Mouse (Mus musculus): ENCODE measurements at regions not wholly inside any gene's neighbourhood (a gene's known extent, or its start where the extent isn't known, plus 50 kb on each side); places are given as distances from the start of the nearest gene placed in this dataset.

DNA sequence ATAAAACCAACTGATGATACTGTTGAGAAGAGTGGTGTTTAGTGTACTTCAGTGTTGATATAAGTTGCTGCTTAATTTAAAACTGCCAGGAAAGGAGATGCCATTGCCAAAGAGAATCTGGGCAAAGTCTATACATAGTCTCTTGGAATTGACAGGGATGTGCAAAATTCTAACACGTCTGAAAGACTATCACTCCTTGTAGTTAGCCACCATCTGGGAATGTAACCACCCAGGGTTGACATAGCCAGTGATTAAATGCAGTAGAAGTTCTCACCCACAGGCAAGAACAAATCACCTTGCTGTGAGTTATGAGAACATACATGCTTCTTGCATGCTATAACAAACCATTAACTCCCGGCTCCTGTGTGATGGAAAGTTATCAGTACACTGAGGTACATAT lies 180.2 kb upstream of the Sel1l start:
- 64% methylated on average over 2 of the region's 2 CpGs for WGBS (ENCODE audit: insufficient replicate concordance)
- Histone ChIP-seq H3K27ac (ENCODE audit: low read depth, low read length) (no peak overlapping the region), H3K9me3 (replicated peaks; ENCODE audit: control insufficient read depth, low read length) (no peaks in the 10 kb centered on the region), H3K9ac (ENCODE audit: low read depth, low read length) (no peak overlapping the region), H3K27me3 (ENCODE audit: control insufficient read depth, insufficient read depth, low read length) (no peaks in the 10 kb centered on the region), H3K4me3 (ENCODE audit: low read depth, low read length) (no peak overlapping the region), H3K4me2 (no peak overlapping the region), H3K4me1 (ENCODE audit: control insufficient read depth, insufficient read depth, low read length) (no peaks in the 10 kb centered on the region), H3K36me3 (ENCODE audit: control insufficient read depth, insufficient read depth, low read length) (no peaks in the 10 kb centered on the region)
- ATAC-seq (replicated peaks; ENCODE audit: insufficient number of reproducible peaks, low FRiP score, low TSS enrichment): no peak

DNA sequence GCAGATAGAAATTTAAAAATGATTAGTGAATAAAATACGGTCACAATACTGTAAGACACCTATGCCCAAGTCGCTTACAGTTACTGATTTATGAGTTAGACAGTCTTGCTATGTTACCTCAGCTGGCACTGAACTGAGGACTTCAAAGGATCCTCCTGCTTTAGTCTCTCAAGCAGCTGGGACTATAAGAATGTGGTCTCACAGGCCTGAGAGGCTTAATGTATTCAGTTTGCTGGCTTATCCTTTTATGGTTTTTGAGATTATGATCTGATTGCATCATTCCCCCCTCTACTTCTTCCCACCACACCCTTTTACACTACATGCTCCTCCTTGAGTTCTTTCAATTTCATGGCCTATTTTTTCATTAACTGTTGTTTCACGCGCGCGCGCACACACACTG lies 179.4 kb upstream of the Sel1l start:
- no peaks in the 10 kb centered on the region for H3K4me1 ChIP-seq (ENCODE audit: control insufficient read depth, insufficient read depth, low read length)
- 90% methylated on average over 7 of the region's 7 CpGs for WGBS (ENCODE audit: insufficient replicate concordance)
- H3K4me3 ChIP-seq (ENCODE audit: low read depth, low read length): no peak overlapping the region
- H3K27ac ChIP-seq (ENCODE audit: low read depth, low read length): no peak overlapping the region
- H3K36me3 ChIP-seq (ENCODE audit: control insufficient read depth, insufficient read depth, low read length): no peaks in the 10 kb centered on the region
- no peak for ATAC-seq (replicated peaks; ENCODE audit: insufficient number of reproducible peaks, low FRiP score, low TSS enrichment)
- H3K9ac ChIP-seq (ENCODE audit: low read depth, low read length): no peak overlapping the region
- H3K9me3 ChIP-seq (replicated peaks; ENCODE audit: control insufficient read depth, low read length): no peaks in the 10 kb centered on the region
- no peak overlapping the region for H3K4me2 ChIP-seq
- no peaks in the 10 kb centered on the region for H3K27me3 ChIP-seq (ENCODE audit: control insufficient read depth, insufficient read depth, low read length)

DNA sequence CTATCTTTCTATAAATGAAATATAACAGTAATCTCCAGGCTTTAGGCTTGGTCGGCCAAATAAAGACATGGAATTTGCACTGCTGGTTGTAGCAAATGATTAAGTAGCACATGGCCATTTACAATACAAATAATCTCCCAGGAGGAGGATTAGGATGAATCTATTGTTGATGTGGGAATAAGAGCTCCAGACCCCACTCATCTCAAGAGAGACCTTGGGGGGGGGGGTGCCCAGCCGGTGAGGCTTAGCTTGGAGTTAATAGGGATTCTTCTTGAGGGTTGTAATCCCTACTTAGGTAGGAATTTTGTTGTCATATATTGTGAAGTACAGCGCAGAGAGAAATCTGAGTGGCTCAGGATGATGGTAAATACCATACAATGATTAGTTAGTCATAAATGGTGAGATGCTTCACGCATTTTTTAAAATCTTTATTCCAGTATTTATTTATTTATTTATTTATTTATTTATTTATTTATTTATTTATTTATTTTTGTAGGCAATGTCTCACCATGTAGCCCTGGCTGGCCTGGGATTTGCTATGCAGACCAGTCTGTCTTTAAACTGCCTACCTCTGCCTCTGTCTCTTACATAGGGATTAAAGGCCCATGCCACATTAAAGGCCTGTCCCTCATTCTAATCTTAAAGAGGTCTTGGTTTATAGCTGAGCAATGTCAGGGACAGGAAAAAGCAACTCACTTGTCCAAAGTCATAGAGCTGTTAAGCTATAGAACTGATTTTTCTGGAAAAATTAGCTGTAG lies 175.7 kb upstream of the Sel1l start:
- no peak overlapping the region for H3K27ac ChIP-seq (ENCODE audit: low read depth, low read length)
- H3K4me3 ChIP-seq (ENCODE audit: low read depth, low read length): no peak overlapping the region
- no peak for ATAC-seq (replicated peaks; ENCODE audit: insufficient number of reproducible peaks, low FRiP score, low TSS enrichment)
- H3K36me3 ChIP-seq (ENCODE audit: control insufficient read depth, insufficient read depth, low read length): no peaks in the 10 kb centered on the region
- no peaks in the 10 kb centered on the region for H3K27me3 ChIP-seq (ENCODE audit: control insufficient read depth, insufficient read depth, low read length)
- no peak overlapping the region for H3K4me2 ChIP-seq
- H3K9ac ChIP-seq (ENCODE audit: low read depth, low read length): no peak overlapping the region
- H3K4me1 ChIP-seq (ENCODE audit: control insufficient read depth, insufficient read depth, low read length): no peaks in the 10 kb centered on the region
- H3K9me3 ChIP-seq (replicated peaks; ENCODE audit: control insufficient read depth, low read length): no peaks in the 10 kb centered on the region
- 83% methylated on average over 4 of the region's 4 CpGs for WGBS (ENCODE audit: insufficient replicate concordance)

DNA sequence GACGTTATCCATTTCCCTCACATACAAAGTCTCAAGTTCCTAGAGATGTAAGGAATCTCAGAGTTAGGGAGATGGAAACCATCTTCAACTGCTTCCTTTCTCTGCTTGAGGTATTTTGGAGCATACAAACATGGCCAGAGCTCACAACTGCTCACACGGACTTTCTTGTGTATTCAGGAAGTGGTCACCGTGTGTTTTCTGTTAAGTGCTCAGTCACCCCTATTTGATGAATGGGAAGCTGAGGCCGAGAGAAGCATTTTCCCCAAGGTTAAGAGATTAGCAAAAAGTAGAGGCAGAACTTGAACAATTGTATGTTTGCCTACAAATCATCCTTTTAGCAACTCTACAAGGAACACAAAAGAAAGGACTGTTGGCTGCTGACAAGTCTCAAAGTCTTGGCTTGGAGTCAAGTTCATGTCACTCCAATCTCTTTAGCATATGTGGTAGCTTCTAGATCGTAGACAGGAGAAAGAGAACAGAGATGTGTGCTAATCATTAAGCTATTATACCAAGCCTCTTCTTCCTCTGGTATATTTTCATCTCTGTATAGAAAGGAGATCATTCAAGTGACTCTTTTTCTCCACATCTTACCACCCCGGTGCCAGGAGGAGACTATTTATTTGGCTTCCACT lies 170.8 kb upstream of the Sel1l start:
- Histone ChIP-seq H3K9me3 (replicated peaks; ENCODE audit: control insufficient read depth, low read length) (no peaks in the 10 kb centered on the region), H3K27me3 (ENCODE audit: control insufficient read depth, insufficient read depth, low read length) (no peaks in the 10 kb centered on the region), H3K4me1 (ENCODE audit: control insufficient read depth, insufficient read depth, low read length) (no peaks in the 10 kb centered on the region), H3K9ac (ENCODE audit: low read depth, low read length) (no peak overlapping the region), H3K4me2 (no peak overlapping the region), H3K27ac (ENCODE audit: low read depth, low read length) (no peak overlapping the region), H3K4me3 (ENCODE audit: low read depth, low read length) (no peak overlapping the region), H3K36me3 (ENCODE audit: control insufficient read depth, insufficient read depth, low read length) (no peaks in the 10 kb centered on the region)
- ATAC-seq (replicated peaks; ENCODE audit: insufficient number of reproducible peaks, low FRiP score, low TSS enrichment): no peak
- 54% methylated on average over 6 of the region's 6 CpGs for whole genome bisulfite sequencing (ENCODE audit: insufficient replicate concordance)

DNA sequence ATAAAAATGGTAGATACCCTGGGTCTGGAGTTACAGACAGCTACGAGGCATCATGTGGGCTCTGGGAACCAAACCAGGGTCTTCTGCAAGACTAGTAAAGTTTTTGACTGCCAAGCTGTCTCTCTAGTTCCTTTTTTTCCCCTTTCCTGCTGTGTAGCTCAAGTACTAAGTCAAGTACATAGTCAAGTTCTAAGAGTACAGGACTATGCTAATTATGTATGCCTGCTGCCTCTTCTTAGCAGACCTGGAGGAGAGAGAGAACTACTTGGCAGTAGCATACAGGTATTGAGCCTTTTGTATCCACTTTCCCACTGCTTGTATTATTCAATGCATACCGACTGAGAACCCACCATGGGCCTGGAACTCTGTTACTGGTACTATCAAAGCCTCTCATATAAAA lies 166.4 kb upstream of the Sel1l start:
- Histone ChIP-seq H3K4me3 (ENCODE audit: low read depth, low read length) (no peak overlapping the region), H3K9ac (ENCODE audit: low read depth, low read length) (no peak overlapping the region), H3K27me3 (ENCODE audit: control insufficient read depth, insufficient read depth, low read length) (no peaks in the 10 kb centered on the region), H3K27ac (ENCODE audit: low read depth, low read length) (no peak overlapping the region), H3K36me3 (ENCODE audit: control insufficient read depth, insufficient read depth, low read length) (no peaks in the 10 kb centered on the region), H3K9me3 (replicated peaks; ENCODE audit: control insufficient read depth, low read length) (no peaks in the 10 kb centered on the region), H3K4me1 (ENCODE audit: control insufficient read depth, insufficient read depth, low read length) (no peaks in the 10 kb centered on the region), H3K4me2 (no peak overlapping the region)
- WGBS (ENCODE audit: insufficient replicate concordance): 72% methylated on average over 2 of the region's 2 CpGs
- ATAC-seq (replicated peaks; ENCODE audit: insufficient number of reproducible peaks, low FRiP score, low TSS enrichment): no peak

DNA sequence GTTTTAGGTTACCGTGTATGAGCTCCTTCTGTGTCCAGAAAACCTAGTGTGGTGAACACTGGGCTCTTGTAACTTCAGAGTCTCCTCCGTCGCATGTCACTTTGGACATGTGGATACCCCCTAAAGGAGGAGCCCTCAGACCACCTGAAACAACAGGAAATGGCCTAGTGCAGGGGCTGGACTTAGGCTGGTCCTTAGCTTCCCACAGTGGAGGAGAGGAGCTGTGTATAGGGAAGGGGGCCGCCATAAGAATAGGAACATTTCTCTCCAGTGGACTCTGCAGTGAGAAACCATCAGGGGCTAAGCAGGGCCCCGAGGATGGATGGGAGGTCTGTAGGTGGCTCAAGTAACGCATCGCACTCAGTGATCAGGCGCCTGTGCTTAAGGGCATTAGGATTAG lies 165.0 kb upstream of the Sel1l start:
- WGBS (ENCODE audit: insufficient replicate concordance): 74% methylated on average over 8 of the region's 8 CpGs
- H3K9ac ChIP-seq (ENCODE audit: low read depth, low read length): no peak overlapping the region
- no peak overlapping the region for H3K4me2 ChIP-seq
- no peaks in the 10 kb centered on the region for H3K36me3 ChIP-seq (ENCODE audit: control insufficient read depth, insufficient read depth, low read length)
- H3K27ac ChIP-seq (ENCODE audit: low read depth, low read length): no peak overlapping the region
- H3K4me1 ChIP-seq (ENCODE audit: control insufficient read depth, insufficient read depth, low read length): no peaks in the 10 kb centered on the region
- no peak overlapping the region for H3K4me3 ChIP-seq (ENCODE audit: low read depth, low read length)
- no peak for ATAC-seq (replicated peaks; ENCODE audit: insufficient number of reproducible peaks, low FRiP score, low TSS enrichment)
- no peaks in the 10 kb centered on the region for H3K27me3 ChIP-seq (ENCODE audit: control insufficient read depth, insufficient read depth, low read length)
- no peaks in the 10 kb centered on the region for H3K9me3 ChIP-seq (replicated peaks; ENCODE audit: control insufficient read depth, low read length)

DNA sequence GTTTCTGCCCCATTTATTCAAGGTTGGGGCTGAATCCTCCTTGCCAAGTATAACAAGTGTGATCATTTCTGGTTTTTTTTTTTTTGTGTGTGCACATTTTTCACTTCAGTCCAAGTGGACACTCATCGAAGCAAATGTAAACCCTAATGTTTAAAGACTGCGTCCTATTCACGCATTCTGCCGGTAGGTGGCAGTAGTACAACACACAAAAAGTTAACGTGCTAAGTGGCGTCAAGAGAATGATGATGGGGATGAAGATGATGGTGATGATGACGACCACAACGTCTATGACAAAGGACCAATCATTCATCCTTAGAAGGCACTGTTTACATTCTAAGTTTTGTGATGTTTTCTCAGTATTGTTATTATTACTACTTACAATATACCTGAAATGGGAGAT lies 164.3 kb upstream of the Sel1l start:
- Histone ChIP-seq H3K9me3 (replicated peaks; ENCODE audit: control insufficient read depth, low read length) (no peaks in the 10 kb centered on the region), H3K9ac (ENCODE audit: low read depth, low read length) (no peak overlapping the region), H3K4me3 (ENCODE audit: low read depth, low read length) (no peak overlapping the region), H3K27me3 (ENCODE audit: control insufficient read depth, insufficient read depth, low read length) (no peaks in the 10 kb centered on the region), H3K4me2 (no peak overlapping the region), H3K27ac (ENCODE audit: low read depth, low read length) (no peak overlapping the region), H3K36me3 (ENCODE audit: control insufficient read depth, insufficient read depth, low read length) (no peaks in the 10 kb centered on the region), H3K4me1 (ENCODE audit: control insufficient read depth, insufficient read depth, low read length) (no peaks in the 10 kb centered on the region)
- WGBS (ENCODE audit: insufficient replicate concordance): 15% methylated on average over 8 of the region's 8 CpGs
- no peak for ATAC-seq (replicated peaks; ENCODE audit: insufficient number of reproducible peaks, low FRiP score, low TSS enrichment)

DNA sequence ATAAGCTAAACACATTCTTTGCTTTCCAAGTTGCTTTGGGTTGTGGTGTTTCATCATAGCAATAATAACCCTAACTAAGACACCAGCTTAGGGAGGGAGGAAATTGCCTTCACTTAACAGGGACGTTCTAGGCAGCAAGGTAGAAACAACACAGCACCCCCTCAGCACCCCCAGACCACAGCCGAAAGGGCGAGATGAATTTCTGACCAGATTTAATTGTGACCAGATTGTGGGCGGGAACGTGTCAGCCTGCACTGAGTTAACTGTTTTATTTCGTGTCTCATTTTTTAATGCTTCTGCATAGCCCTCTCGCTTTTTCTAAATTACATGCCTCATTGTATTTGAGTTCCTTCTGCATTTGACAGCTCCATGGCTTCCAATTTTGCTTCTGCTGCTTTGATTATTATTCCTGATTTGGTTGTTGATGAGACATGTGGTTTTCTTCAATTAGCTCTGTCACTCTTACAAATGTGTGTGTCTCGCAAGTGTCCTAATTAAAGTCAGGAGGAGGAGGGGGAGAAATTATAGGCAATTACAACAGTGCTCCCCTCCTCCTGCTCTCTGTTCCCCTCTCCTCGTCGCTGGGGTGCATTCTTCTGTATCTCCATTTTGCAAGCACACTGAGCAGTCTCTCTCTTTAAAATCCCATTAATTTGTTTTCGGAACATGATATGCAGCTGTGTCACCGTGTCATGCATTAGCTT lies 155.6 kb upstream of the Sel1l start:
- no peak overlapping the region for H3K4me2 ChIP-seq
- no peaks in the 10 kb centered on the region for H3K36me3 ChIP-seq (ENCODE audit: control insufficient read depth, insufficient read depth, low read length)
- no peak for ATAC-seq (replicated peaks; ENCODE audit: insufficient number of reproducible peaks, low FRiP score, low TSS enrichment)
- H3K9me3 ChIP-seq (replicated peaks; ENCODE audit: control insufficient read depth, low read length): no peaks in the 10 kb centered on the region
- H3K4me1 ChIP-seq (ENCODE audit: control insufficient read depth, insufficient read depth, low read length): no peaks in the 10 kb centered on the region
- H3K27ac ChIP-seq (ENCODE audit: low read depth, low read length): no peak overlapping the region
- no peak overlapping the region for H3K4me3 ChIP-seq (ENCODE audit: low read depth, low read length)
- H3K9ac ChIP-seq (ENCODE audit: low read depth, low read length): no peak overlapping the region
- H3K27me3 ChIP-seq (ENCODE audit: control insufficient read depth, insufficient read depth, low read length): no peaks in the 10 kb centered on the region
- WGBS (ENCODE audit: insufficient replicate concordance): 71% methylated on average over 12 of the region's 12 CpGs
